Mouse (Mus musculus) naive thymus-derived CD4-positive, alpha-beta T cell, adult 2 months (primary cell): ENCODE data around the gene Batf2.
"Not testable (repeated sequence)": the region's sequence is repeated elsewhere in the genome, so short reads cannot be mapped to it uniquely, and the experiment has no call there.

Source experiments
- DNase-seq: peaks from one replicate; pipeline ENCODE4 v3.0.0-alpha.2; 2011; ENCODE audit warnings: low read depth

Gene Batf2

GRCm38 (mm10) chr19:6132171-6132827 lies 8.5 kb upstream of the Batf2 start:
- no peak for DNase-seq

GRCm38 (mm10) chr19:6133197-6133596 lies 7.6 kb upstream of the Batf2 start:
- DNase-seq, result not testable (repeated sequence)

DNA sequence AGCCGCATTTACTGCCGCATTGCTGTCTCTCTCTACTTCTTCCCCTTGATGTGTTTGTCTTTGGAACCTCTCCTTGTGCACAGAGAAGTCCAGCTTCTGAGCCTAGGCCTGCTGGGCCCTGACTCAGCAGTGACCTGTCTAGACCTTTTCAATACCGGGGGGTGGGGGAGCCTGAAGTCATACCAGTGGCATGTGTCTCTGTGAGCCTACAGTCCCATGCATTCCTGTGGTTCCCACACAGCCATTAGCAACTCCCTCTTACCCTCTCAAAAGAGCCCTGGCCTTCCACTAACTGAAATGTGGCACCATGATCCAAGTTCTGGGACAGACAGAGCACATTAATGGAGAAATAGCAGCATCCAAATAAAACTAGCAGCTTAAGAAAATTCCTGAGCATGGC lies 4.4 kb upstream of the Batf2 start:
- DNase-seq, result no peak

- DNase-seq, result peak; percentile 30
Observed at GRCm38 (mm10) chr19:6139701-6140100, 1.1 kb upstream of the Batf2 start.

GRCm38 (mm10) chr19:6140374-6140677 lies 457 bp upstream of the Batf2 start:
- DNase-seq, result no peak

DNA sequence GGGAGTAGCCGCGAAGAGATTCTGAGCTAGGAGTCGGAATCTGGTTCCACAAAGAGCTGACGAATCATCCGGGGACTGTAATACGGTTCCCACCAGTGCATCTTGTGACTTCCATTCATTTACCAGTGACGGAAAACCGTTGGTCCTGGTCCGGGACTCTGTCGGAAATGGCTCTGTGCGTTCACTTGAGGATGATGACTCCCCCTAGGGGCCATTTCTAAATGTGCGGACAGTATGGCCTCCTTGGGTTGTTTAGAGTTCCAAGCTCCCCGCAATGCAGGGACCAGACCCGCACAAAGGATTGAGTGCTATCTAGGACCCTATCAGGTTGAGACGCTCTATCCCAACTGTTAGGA lies 589 bp downstream of the Batf2 start, which contains the start of gene Arl2:
Arl2 (minus strand) TSS at position 155 of the 356 bp plus-strand sequence.
- DNase-seq, result peak; percentile 94

DNA sequence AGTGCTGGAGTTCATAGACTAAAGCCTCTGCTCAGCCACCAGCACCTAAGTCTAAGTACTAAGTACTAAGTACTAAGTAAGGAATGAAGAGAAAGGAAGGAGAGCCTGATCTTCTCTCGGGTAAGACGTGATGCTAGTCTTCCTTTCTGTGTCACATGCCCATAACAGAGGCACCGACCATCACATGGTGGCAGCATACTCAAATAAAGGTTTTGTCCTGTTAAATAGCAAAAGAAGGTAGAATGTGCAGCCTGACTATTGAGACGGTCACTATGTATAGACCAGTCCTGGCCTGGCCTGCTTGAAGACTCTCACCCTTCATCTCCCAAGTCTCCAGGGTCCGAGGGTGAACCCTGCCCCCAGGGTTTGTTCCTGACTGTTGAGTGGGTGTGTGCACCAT lies 4.1 kb downstream of the Batf2 start:
- no peak for DNase-seq

DNA sequence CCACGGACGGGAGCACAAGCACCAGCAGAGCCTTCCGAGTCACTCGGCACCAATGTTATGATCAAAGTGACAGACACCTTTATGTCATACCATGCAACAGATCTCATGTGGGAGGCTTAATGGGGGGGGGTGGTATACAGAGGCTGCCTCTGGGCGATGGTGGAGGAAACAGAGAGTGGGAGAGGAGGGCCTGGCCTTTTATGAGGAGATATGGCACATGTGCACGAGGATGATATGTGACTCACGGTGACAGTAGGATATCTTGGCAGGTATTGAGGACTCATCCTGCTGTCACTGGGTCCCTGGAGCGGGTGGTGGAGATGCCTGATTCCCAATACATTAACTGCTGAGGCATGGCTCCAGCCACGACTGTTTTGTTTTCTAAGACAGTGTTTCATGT lies 14.4 kb downstream of the Batf2 start:
- DNase-seq, result no peak

DNA sequence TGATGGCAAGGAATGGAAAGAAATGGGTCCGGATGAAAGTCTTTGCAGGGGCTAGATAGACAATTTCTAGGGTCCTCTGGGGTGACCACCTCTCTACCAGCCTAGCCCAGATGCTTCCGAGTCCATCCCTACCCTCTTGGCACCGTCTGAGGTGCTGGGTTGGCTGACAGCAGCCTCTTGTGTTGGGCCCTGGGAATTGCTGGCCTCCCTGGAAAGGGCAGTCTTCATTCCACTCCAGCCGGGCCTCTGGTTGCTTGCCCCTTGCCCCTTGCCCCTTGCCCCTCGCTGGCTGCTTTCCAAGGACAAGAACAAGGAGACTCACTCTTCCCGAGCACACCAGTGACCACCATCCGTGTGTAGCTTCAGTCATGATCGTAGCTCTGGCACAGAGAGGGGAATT lies 15.6 kb downstream of the Batf2 start:
- DNase-seq, result no peak

DNA sequence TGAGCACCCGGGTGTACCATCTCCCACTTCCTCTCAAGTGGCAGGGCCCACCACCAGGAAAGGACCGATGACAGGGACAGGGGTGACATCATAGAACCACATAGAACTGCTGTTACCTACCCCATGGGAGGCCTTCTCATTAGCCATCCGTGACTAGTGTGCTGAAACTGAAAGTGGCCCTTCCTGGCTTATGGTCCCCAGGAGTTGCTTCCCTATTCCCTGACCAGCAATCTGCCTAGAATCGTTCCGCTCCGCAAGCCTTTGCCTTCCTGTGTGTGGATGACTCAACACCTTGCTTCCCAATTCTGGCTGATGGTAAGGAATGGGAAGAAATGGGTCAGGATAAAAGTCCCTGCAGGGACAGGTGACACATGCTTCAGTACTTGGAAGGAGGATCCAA lies 16.4 kb downstream of the Batf2 start:
- DNase-seq, result no peak

GRCm38 (mm10) chr19:6163872-6164547 lies 23.2 kb downstream of the Batf2 start:
- no peak for DNase-seq

- peak; percentile 11 for DNase-seq
Observed at GRCm38 (mm10) chr19:6166750-6167149, 26.0 kb downstream of the Batf2 start.

- DNase-seq, result no peak
Observed at GRCm38 (mm10) chr19:6171215-6171614, 30.4 kb downstream of the Batf2 start.

- DNase-seq, result no peak
Observed at GRCm38 (mm10) chr19:6174771-6175170, 34.0 kb downstream of the Batf2 start.

GRCm38 (mm10) chr19:6178775-6179174 lies 38.0 kb downstream of the Batf2 start:
- no peak for DNase-seq

- no peak for DNase-seq
Observed at GRCm38 (mm10) chr19:6181629-6182028, 40.8 kb downstream of the Batf2 start.

- DNase-seq, result no peak
Observed at GRCm38 (mm10) chr19:6182534-6182933, 41.8 kb downstream of the Batf2 start.

- DNase-seq, result no peak
Observed at GRCm38 (mm10) chr19:6184131-6184530, 43.3 kb downstream of the Batf2 start, which contains the start of gene Majin. Gene Majin, plus strand, starts transcription at chr19:6184388.

GRCm38 (mm10) chr19:6204265-6204664 lies 63.5 kb downstream of the Batf2 start:
- no peak for DNase-seq

DNA sequence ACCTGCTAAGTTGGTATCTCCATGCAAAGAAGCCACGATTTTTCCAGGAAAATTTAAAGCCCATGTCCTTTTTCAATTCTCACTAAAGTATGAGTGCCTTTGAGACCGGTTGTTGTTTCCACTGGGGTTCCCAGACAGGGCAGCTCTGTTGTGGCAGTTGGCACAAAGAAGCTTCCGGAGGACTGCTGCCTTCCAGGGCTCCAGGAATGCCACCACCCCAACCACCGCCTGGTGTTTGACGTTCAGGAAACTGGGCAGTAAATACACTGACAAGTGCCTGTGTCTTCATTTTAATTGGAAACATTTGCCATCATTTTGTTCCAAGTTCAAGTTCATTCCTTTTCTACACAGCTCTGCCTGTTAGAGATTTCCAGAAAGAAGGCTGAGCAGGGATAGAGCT lies 65.9 kb downstream of the Batf2 start:
- no peak for DNase-seq

GRCm38 (mm10) chr19:6216046-6216705 lies 75.4 kb downstream of the Batf2 start:
- no peak for DNase-seq

DNA sequence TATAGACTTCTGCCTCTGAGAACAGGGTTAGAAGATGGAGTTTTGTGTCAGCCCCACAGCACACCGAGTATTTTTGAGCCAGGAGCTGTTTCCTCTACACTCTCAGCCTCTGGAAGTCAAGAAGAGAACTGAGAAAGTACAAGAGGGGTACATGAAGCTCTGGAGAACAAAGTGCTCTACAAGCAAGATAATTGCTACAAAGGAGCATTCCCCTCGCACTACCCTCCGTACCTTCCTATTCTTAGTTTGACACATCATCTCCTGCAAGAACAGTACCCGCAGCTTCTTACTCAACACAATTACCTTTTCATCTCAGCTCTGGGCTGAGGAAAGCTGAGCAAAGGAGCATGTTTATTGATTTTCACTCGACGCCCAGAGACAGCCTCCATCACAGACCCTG lies 77.8 kb downstream of the Batf2 start:
- no peak for DNase-seq
